ENCODE assay signal across 19 mouse cellular contexts in genomic region chr4:129172529-129172928, GRCm38 (mm10). TPM values are rescaled to one million over a fixed set of nuclear protein-coding genes. Genes with fewer than 3 reads are reported as not detected.
DNase-seq lines count a peak whose midpoint lies in the region; ATAC-seq and TF ChIP-seq lines count a peak whose summit lies in the region.
"Had no signal": no experiment of that assay in that cellular context is flagged by ENCODE, and none has a peak within 500 bp of the region (broad histone marks: within the 10 kb centered on the region; RNA-seq: fewer than 3 reads in every experiment).

No protein-coding gene starts in this region.

- intact Hi-C loops in gastrocnemius, postnatal 36 days (cut with DNase I) = no loop called here

- H3K36me3 ChIP-seq in kidney, postnatal 0 days (ENCODE audit: insufficient read depth, low read length) = peaks cover 35% of the 10 kb centered on the region; the same call in 1 of the 2 replicates
- peaks cover 54% of the 10 kb centered on the region for H3K36me3 ChIP-seq in kidney, embryonic 16.5 days (ENCODE audit: insufficient read depth, low read length)
- peaks cover 48% of the 10 kb centered on the region for H3K36me3 ChIP-seq in thymus, adult 2 months (ENCODE audit: control insufficient read depth, insufficient read depth, low read length)

- TF ChIP-seq POLR2A in thymus, adult 2 months (IDR thresholded peaks at IDR 0.05; ENCODE audit: control insufficient read depth, extremely low read depth, insufficient read depth, low read length, poor library complexity) = no peak

- no peak overlapping the region for H3K4me2 ChIP-seq in kidney, postnatal 0 days (ENCODE audit: low read length)
- no peak overlapping the region for H3K4me2 ChIP-seq in kidney, embryonic 16.5 days (replicated peaks; ENCODE audit: low read depth, low read length)
- H3K4me2 ChIP-seq: heart, embryonic 11.5 days; hindbrain, embryonic 13.5 days; intestine, embryonic 15.5 days had no signal

- H3K4me3 ChIP-seq in kidney, postnatal 0 days (replicated peaks; ENCODE audit: low read depth, low read length) = no peak overlapping the region
- H3K4me3 ChIP-seq in kidney, embryonic 16.5 days (ENCODE audit: low read length) = no peak overlapping the region
- no peak overlapping the region for H3K4me3 ChIP-seq in thymus, adult 2 months (ENCODE audit: control insufficient read depth, insufficient read depth, low read length)
- H3K4me3 ChIP-seq: forebrain, embryonic 10.5 days; hindbrain, embryonic 13.5 days; intestine, embryonic 15.5 days had no signal

- no peaks in the 10 kb centered on the region for H3K4me1 ChIP-seq in kidney, postnatal 0 days (replicated peaks; ENCODE audit: insufficient read depth, low read length)
- H3K4me1 ChIP-seq in kidney, embryonic 16.5 days (ENCODE audit: insufficient read depth, low read length) = no peaks in the 10 kb centered on the region
- no peaks in the 10 kb centered on the region for H3K4me1 ChIP-seq in thymus, adult 2 months (replicated peaks; ENCODE audit: control insufficient read depth, insufficient read depth, low read length)
- H3K4me1 ChIP-seq: forebrain, embryonic 10.5 days; hindbrain, embryonic 13.5 days; intestine, embryonic 15.5 days had no signal

- no peaks in the 10 kb centered on the region for H3K27me3 ChIP-seq in kidney, postnatal 0 days (ENCODE audit: insufficient read depth, low read length)
- H3K27me3 ChIP-seq in kidney, embryonic 16.5 days (ENCODE audit: insufficient read depth, low read length) = no peaks in the 10 kb centered on the region
- H3K27me3 ChIP-seq in thymus, adult 2 months (ENCODE audit: control insufficient read depth, insufficient read depth, low read length) = no peaks in the 10 kb centered on the region
- H3K27me3 ChIP-seq: hindbrain, embryonic 13.5 days; intestine, embryonic 15.5 days had no signal

- H3K27ac ChIP-seq in kidney, postnatal 0 days = no peak overlapping the region
- no peak overlapping the region for H3K27ac ChIP-seq in kidney, embryonic 16.5 days (ENCODE audit: low read length)
- H3K27ac ChIP-seq in thymus, adult 2 months (ENCODE audit: control insufficient read depth, insufficient read depth, low read length) = no peak overlapping the region
- H3K27ac ChIP-seq: forebrain, embryonic 10.5 days; hindbrain, embryonic 13.5 days; intestine, embryonic 15.5 days had no signal

- no peak for DNase-seq in kidney, postnatal 0 days (ENCODE audit: low spot score)
- peak; percentile 19 for DNase-seq in thymus, postnatal 4 days
- no peak for DNase-seq in thymus, adult 2 months
- peak; percentile 23 for DNase-seq in NIH3T3 (ENCODE audit: low read depth)
- no peak for DNase-seq in gastrocnemius, postnatal 36 days
- DNase-seq in testis, postnatal 14 days (ENCODE audit: low spot score) = no peak
- DNase-seq: adrenal gland, postnatal 10 days; cerebellum, adult 11-12 months; gastrocnemius, postnatal 25 days; heart, postnatal 14 days; kidney, postnatal 25 days; thymus, postnatal 36 days had no signal

- 68% methylated on average over 1 of the region's 1 CpGs for WGBS in kidney, postnatal 0 days
- WGBS in kidney, embryonic 16.5 days = 71% methylated on average over 1 of the region's 1 CpGs
- 97% methylated on average over 1 of the region's 1 CpGs for WGBS in thymus, adult 2 months

- no peak for ATAC-seq in kidney, postnatal 0 days (replicated peaks; ENCODE audit: low FRiP score, low read depth)
- no peak for ATAC-seq in kidney, embryonic 16.5 days (ENCODE audit: low FRiP score, low TSS enrichment)
- ATAC-seq: intestine, embryonic 15.5 days; midbrain, embryonic 16.5 days had no signal

- peak; percentile 41; the same call in 1 of the 2 replicates for TF ChIP-seq CTCF in kidney, postnatal 0 days (IDR thresholded peaks at IDR 0.05; ENCODE audit: low read depth)
- no peak for TF ChIP-seq CTCF in thymus, adult 2 months (IDR thresholded peaks at IDR 0.05; ENCODE audit: borderline replicate concordance, control insufficient read depth, extremely low read depth, insufficient read depth, low read length, poor library complexity)

- no peaks in the 10 kb centered on the region for H3K9me3 ChIP-seq in kidney, postnatal 0 days (replicated peaks; ENCODE audit: low read length)
- H3K9me3 ChIP-seq in kidney, embryonic 16.5 days (ENCODE audit: low read length) = no peaks in the 10 kb centered on the region
- H3K9me3 ChIP-seq: forebrain, embryonic 10.5 days; hindbrain, embryonic 13.5 days; intestine, embryonic 15.5 days had no signal

- no peak overlapping the region for H3K9ac ChIP-seq in kidney, postnatal 0 days (ENCODE audit: low read depth, low read length)
- no peak overlapping the region for H3K9ac ChIP-seq in kidney, embryonic 16.5 days (replicated peaks; ENCODE audit: low read length)
- H3K9ac ChIP-seq: hindbrain, embryonic 13.5 days; intestine, embryonic 15.5 days had no signal

RNA-seq across cellular contexts. Expression of gene S100pbp, which starts 17.0 kb away (rescaled TPM):
- polyA plus RNA-seq in kidney, postnatal 0 days (2015; fragmentation: Nextera tagmentation; extraction: Ambion mirVana) = 14.5 and 15.6 TPM in 2 replicates
- polyA plus RNA-seq in kidney, embryonic 16.5 days (2015; fragmentation: Nextera tagmentation; extraction: Ambion mirVana) = 23.2 and 25.6 TPM in 2 replicates
- polyA plus RNA-seq in thymus, adult 2 months (2012; rRNA removed) = 45.3 and 58.7 TPM in 2 replicates
- total RNA-seq in gastrocnemius, postnatal 36 days (2021) = 1 to 10 TPM; 3.3 to 5.1 TPM

RNA-seq across cellular contexts. Expression of gene Yars, which starts 17.0 kb away (rescaled TPM):
- polyA plus RNA-seq in kidney, postnatal 0 days (2015; fragmentation: Nextera tagmentation; extraction: Ambion mirVana) = 48.9 and 55.9 TPM in 2 replicates
- polyA plus RNA-seq in kidney, embryonic 16.5 days (2015; fragmentation: Nextera tagmentation; extraction: Ambion mirVana) = 85.0 and 89.6 TPM in 2 replicates
- polyA plus RNA-seq in thymus, adult 2 months (2012; rRNA removed) = 17.6 and 19.6 TPM in 2 replicates
- 10 to 100 TPM; 38.0 to 39.8 TPM for total RNA-seq in gastrocnemius, postnatal 36 days (2021)

RNA-seq across cellular contexts. Expression of gene Fndc5, which starts 35.7 kb away (rescaled TPM):
- polyA plus RNA-seq in kidney, postnatal 0 days (2015; fragmentation: Nextera tagmentation; extraction: Ambion mirVana) = 5.9 and 6.3 TPM in 2 replicates
- polyA plus RNA-seq in kidney, embryonic 16.5 days (2015; fragmentation: Nextera tagmentation; extraction: Ambion mirVana) = 3.0 and 3.4 TPM in 2 replicates
- 1.5 and 7.0 TPM in 2 replicates for polyA plus RNA-seq in thymus, adult 2 months (2012; rRNA removed)
- 10 to 100 TPM; 68.2 to 86.2 TPM for total RNA-seq in gastrocnemius, postnatal 36 days (2021)

RNA-seq across cellular contexts. Expression of gene Hpca, which starts 50.7 kb away (rescaled TPM):
- 0.94 and 1.0 TPM in 2 replicates for polyA plus RNA-seq in kidney, postnatal 0 days (2015; fragmentation: Nextera tagmentation; extraction: Ambion mirVana)
- polyA plus RNA-seq in kidney, embryonic 16.5 days (2015; fragmentation: Nextera tagmentation; extraction: Ambion mirVana) = 1.6 and 2.2 TPM in 2 replicates
- 0.92 and 1.0 TPM in 2 replicates for polyA plus RNA-seq in thymus, adult 2 months (2012; rRNA removed)
- not detected for total RNA-seq in gastrocnemius, postnatal 36 days (2021)
- total RNA-seq: gastrocnemius, postnatal 25 days; megakaryocyte, adult 5-6 weeks had no signal

Comparison
In these comparisons a context has a peak if more than half of its experiments do, and no peak if none do; other contexts are left out.
1. DNase-seq: peak in thymus, postnatal 4 days (single experiment) and NIH3T3 (single experiment); none in kidney, postnatal 0 days (single experiment), thymus, adult 2 months (single experiment), gastrocnemius, postnatal 36 days (0 of 2) and testis, postnatal 14 days (single experiment).